In the genomic region with DNA sequence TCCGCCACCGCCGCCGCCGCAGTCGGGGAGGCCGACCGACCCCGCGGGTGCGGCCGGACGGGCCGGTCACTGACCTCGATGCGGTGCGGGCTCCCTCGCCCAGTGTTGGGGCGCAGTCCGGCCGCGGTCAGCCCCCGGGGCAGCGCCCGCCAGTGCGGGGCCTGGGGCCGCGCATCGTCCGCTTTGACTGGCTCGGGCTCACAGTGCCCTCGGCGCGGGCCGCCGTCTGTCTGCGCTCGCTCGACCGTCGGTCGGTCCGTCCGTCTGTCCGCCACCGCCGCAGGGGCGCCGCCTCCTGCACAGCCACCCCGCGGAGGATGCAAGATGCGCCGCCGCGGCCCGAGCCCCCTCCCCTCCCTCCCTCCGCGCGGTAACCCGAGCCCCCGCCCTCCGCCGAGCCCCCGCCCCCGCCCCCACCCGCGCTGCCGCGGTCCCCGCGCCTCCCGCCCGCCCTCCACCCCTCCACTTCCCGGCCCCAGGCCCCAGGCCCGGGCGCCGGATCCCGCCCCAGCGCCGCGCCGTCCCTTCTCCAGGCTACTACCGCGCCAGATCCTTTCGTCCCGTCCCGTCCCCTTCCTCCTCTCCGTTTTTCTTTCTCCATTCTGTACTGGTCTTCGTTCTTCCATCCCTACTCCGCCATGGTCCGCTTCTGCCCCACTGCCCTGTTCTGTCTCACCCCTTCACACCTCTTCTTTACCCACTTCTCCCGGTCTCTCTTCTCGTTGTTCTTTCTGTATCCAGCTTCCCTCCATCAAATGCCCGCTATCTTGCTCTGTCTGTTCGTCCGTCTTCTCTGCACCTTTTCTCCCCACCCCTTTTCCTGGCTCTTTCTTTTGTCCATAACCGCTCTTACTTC, we compare ENCODE assay signal across 8 mouse cellular contexts. TPM values are rescaled to one million over a fixed set of nuclear protein-coding genes. Genes with fewer than 3 reads are reported as not detected.
DNase-seq lines count a peak whose midpoint lies in the region; ATAC-seq lines count a peak whose summit lies in the region.

Gene Dchs1 (minus strand): TSS at position 370 of the 856 bp plus-strand sequence.

- peak; percentile 81 for ATAC-seq in lung, embryonic 15.5 days (ENCODE audit: borderline replicate concordance, extremely low read depth, low FRiP score, low TSS enrichment)
- ATAC-seq in midbrain, embryonic 11.5 days (ENCODE audit: low FRiP score) = peak; percentile 86

- under 1% methylated on average over 61 of the region's 97 CpGs for WGBS in lung, embryonic 15.5 days
- WGBS in heart, embryonic 10.5 days = under 1% methylated on average over 77 of the region's 97 CpGs
- under 1% methylated on average over 66 of the region's 97 CpGs for WGBS in midbrain, embryonic 11.5 days

- H3K27me3 ChIP-seq in lung, embryonic 15.5 days = no peaks in the 10 kb centered on the region
- H3K27me3 ChIP-seq in heart, embryonic 10.5 days (ENCODE audit: insufficient read depth, poor library complexity, severe bottlenecking) = peaks cover 27% of the 10 kb centered on the region
- no peaks in the 10 kb centered on the region for H3K27me3 ChIP-seq in midbrain, embryonic 11.5 days (ENCODE audit: control insufficient read depth, insufficient read depth, low read length)

- peaks cover 40% of the 10 kb centered on the region for H3K4me1 ChIP-seq in lung, embryonic 15.5 days
- peaks cover 28% of the 10 kb centered on the region for H3K4me1 ChIP-seq in heart, embryonic 10.5 days
- H3K4me1 ChIP-seq in midbrain, embryonic 11.5 days (ENCODE audit: control insufficient read depth, insufficient read depth, low read length) = peaks cover 31% of the 10 kb centered on the region

- H3K9me3 ChIP-seq in lung, embryonic 15.5 days = no peaks in the 10 kb centered on the region
- no peaks in the 10 kb centered on the region for H3K9me3 ChIP-seq in heart, embryonic 10.5 days
- H3K9me3 ChIP-seq in midbrain, embryonic 11.5 days (ENCODE audit: control insufficient read depth, low read length) = no peaks in the 10 kb centered on the region

- H3K36me3 ChIP-seq in lung, embryonic 15.5 days = no peaks in the 10 kb centered on the region
- H3K36me3 ChIP-seq in heart, embryonic 10.5 days = no peaks in the 10 kb centered on the region
- no peaks in the 10 kb centered on the region for H3K36me3 ChIP-seq in midbrain, embryonic 11.5 days (ENCODE audit: control insufficient read depth, insufficient read depth, low read length)

- H3K4me3 ChIP-seq in lung, embryonic 15.5 days = peak within 1 kb of the TSS; percentile 94
- peak within 1 kb of the TSS; percentile 81 for H3K4me3 ChIP-seq in heart, embryonic 10.5 days
- peak within 1 kb of the TSS; percentile 88 for H3K4me3 ChIP-seq in midbrain, embryonic 11.5 days (ENCODE audit: low read depth, low read length)

- peak; percentile 46 for DNase-seq in adrenal gland, postnatal 10 days
- no peak for DNase-seq in adrenal gland, adult 8-10 months
- no peak for DNase-seq in lung, postnatal 36 days
- no peak for DNase-seq in heart, embryonic 10.5 days (ENCODE audit: low spot score)
- peak; percentile 69 to 74 for DNase-seq in kidney, postnatal 4 days
- peak; percentile 96 for DNase-seq in midbrain, embryonic 11.5 days (ENCODE audit: low spot score, missing footprints)
- no peak for DNase-seq in T-cell, adult 2 months (ENCODE audit: low spot score)

- peak within 1 kb of the TSS; percentile 86 for H3K9ac ChIP-seq in lung, embryonic 15.5 days
- peak within 1 kb of the TSS; percentile 99 for H3K9ac ChIP-seq in midbrain, embryonic 11.5 days (ENCODE audit: low read length)

- H3K27ac ChIP-seq in lung, embryonic 15.5 days = peak within 1 kb of the TSS; percentile 89
- peak within 1 kb of the TSS; percentile 92 for H3K27ac ChIP-seq in heart, embryonic 10.5 days
- peak within 1 kb of the TSS; percentile 84 for H3K27ac ChIP-seq in midbrain, embryonic 11.5 days (ENCODE audit: low read depth, low read length)

- peak within 1 kb of the TSS; percentile 69 for H3K4me2 ChIP-seq in lung, embryonic 15.5 days
- peak within 1 kb of the TSS; percentile 55 for H3K4me2 ChIP-seq in midbrain, embryonic 11.5 days

RNA-seq across cellular contexts. Expression of gene Dchs1, which starts in this region (rescaled TPM):
- total RNA-seq in adrenal gland, postnatal 10 days (2021) = 10 to 100 TPM; 11.8 to 17.1 TPM
- 1 to 10 TPM; 7.4 to 9.8 (median 8.7) TPM for total RNA-seq in adrenal gland, adult 8-10 months (2022)
- 9.3 and 9.4 TPM in 2 replicates for polyA plus RNA-seq in lung, embryonic 15.5 days (2015; fragmentation: Nextera tagmentation; extraction: Ambion mirVana)
- polyA plus RNA-seq in heart, embryonic 10.5 days (2016; fragmentation: Nextera tagmentation; extraction: Ambion mirVana) = 4.2 and 8.6 TPM in 2 replicates
- 10.7 and 12.7 TPM in 2 replicates for polyA plus RNA-seq in midbrain, embryonic 11.5 days (2014; fragmentation: Nextera tagmentation; extraction: Ambion mirVana)

Comparison
In these comparisons a context has a peak if more than half of its experiments do, and no peak if none do; other contexts are left out.
1. DNase-seq: peak in adrenal gland, postnatal 10 days (single experiment), kidney, postnatal 4 days (2 of 2) and midbrain, embryonic 11.5 days (single experiment); none in adrenal gland, adult 8-10 months (single experiment), lung, postnatal 36 days (single experiment), heart, embryonic 10.5 days (single experiment) and T-cell, adult 2 months (single experiment).
2. Peak in every context shown above with its lines, with median percentiles within 50 percentile points of each other: H3K27ac ChIP-seq and H3K4me3 ChIP-seq.